Mouse (Mus musculus) midbrain, embryonic 10.5 days (tissue): Measurements from ENCODE around the gene Olfr763. TPM values are rescaled to one million over a fixed set of nuclear protein-coding genes. Genes with fewer than 3 reads are reported as not detected.
"Not testable (repeated sequence)": the region's sequence is repeated elsewhere in the genome, so short reads cannot be mapped to it uniquely, and the experiment has no call there.

Experiments used
- DNase-seq: peaks from one replicate; pipeline ENCODE4 v3.0.0-alpha.2; 2017; ENCODE audit warnings: low spot score
- H3K27ac ChIP-seq: fragments of 300-500 bp; sonication (generic); replicated peaks from 2 replicates; pipeline ENCODE4 v1.5.1; 2016; ENCODE audit warnings: mild to moderate bottlenecking
- H3K27me3 ChIP-seq: fragments of 300-500 bp; sonication (generic); 2 replicates; pipeline ENCODE4 v1.6.1; 2016; ENCODE audit warnings: low read depth, mild to moderate bottlenecking; ENCODE audit not compliant: poor library complexity, severe bottlenecking
- H3K36me3 ChIP-seq: fragments of 300-500 bp; sonication (generic); 2 replicates; pipeline ENCODE4 v1.6.1; 2016; ENCODE audit warnings: mild to moderate bottlenecking, moderate library complexity
- H3K4me1 ChIP-seq: fragments of 300-500 bp; sonication (generic); 2 replicates; pipeline ENCODE4 v1.6.1; 2016
- H3K4me3 ChIP-seq: fragments of 300-500 bp; sonication (generic); 2 replicates; pipeline ENCODE4 v1.5.1; 2016; ENCODE audit warnings: mild to moderate bottlenecking, moderate library complexity
- H3K9me3 ChIP-seq: fragments of 300-500 bp; sonication (generic); replicated peaks from 2 replicates; pipeline ENCODE4 v1.6.1; 2016; ENCODE audit warnings: mild to moderate bottlenecking
- WGBS: fragments of 180-500 bp; shearing (Covaris S2); methylation state at CpG from one replicate; pipeline ENCODE4 v1.1.7; 2016; 5-methylcytosine and 5-hydroxymethylcytosine counted together
- polyA plus RNA-seq: library from polyadenylated mRNA; unstranded; fragments of >200 nt; fragmentation: Nextera tagmentation; extraction: Ambion mirVana; gene quantifications from 2 replicates; pipeline ENCODE4 v1.2.1, GENCODE M21; 2016

Olfr763 gene
- not detected in 2 replicates for polyA plus RNA-seq

DNA sequence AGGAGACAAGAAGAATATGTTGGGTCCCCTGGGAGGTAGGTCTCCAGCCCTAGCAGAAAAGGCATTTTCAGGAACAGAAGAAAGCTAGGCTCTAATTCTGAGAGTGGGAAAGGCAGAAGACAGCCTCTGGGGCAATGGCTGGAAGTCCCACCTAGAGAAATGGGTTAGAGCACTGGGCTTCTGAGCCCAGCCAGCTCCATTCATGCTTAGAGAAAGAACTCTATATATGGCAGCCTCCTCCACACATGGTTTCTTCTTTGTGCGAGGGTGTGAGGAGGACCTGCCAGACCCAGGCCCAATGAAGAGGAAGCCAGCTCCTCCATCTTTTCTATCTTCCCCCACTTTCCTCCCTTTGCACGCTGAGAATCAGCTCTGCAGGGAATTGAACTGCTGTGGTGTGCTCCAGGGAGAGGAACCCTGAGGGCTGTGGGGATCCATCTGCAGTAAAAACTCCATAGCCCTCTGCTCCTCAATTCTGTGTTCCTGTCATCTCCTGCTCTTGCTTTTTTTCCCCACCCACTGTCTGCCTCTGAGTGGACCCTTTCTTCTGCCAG is at the start of gene Olfr763:
Gene Olfr763, plus strand, starts transcription at position 504 of the 554 bp plus-strand sequence.
- 72% methylated on average over 2 of the region's 2 CpGs for WGBS
- no peaks in the 10 kb centered on the region for H3K27me3 ChIP-seq
- no peak within 1 kb of the TSS for H3K4me3 ChIP-seq
- no peak for DNase-seq
- no peaks in the 10 kb centered on the region for H3K4me1 ChIP-seq
- no peaks in the 10 kb centered on the region for H3K9me3 ChIP-seq
- no peaks in the 10 kb centered on the region for H3K36me3 ChIP-seq
- no peak within 1 kb of the TSS for H3K27ac ChIP-seq

DNA sequence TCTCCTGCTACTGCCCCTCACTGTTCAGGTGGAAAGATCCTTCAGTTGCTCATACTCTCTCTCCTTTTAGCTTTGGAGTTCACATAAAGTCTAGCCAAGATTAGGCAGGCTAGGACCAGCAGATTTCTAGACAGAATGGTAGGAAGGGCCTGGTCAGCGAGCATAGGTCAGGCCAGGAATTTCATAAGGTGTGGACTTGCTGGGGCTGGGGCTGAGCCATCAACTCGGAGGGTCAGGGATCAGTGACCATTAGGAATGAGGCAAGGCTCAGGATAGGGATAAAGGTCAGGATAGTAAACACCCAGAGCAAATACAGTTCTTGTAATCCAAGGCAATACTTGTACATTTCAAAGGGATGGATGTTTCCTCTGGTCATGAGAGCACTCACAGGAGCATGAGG is 45.6 kb upstream of the Olfr763 start:
- H3K4me1 ChIP-seq = no peaks in the 10 kb centered on the region
- no peaks in the 10 kb centered on the region for H3K9me3 ChIP-seq
- WGBS = 67% methylated on average over 2 of the region's 2 CpGs
- H3K36me3 ChIP-seq = no peaks in the 10 kb centered on the region
- no peak for DNase-seq
- H3K27me3 ChIP-seq = no peaks in the 10 kb centered on the region
- H3K27ac ChIP-seq = no peak overlapping the region
- H3K4me3 ChIP-seq = no peak overlapping the region

- 92% methylated on average over 6 of the region's 6 CpGs for WGBS
- DNase-seq = no peak
- no peak overlapping the region for H3K4me3 ChIP-seq
- no peaks in the 10 kb centered on the region for H3K36me3 ChIP-seq
- no peaks in the 10 kb centered on the region for H3K9me3 ChIP-seq
- H3K27ac ChIP-seq = no peak overlapping the region
- no peaks in the 10 kb centered on the region for H3K4me1 ChIP-seq
- no peaks in the 10 kb centered on the region for H3K27me3 ChIP-seq
Measured at GRCm38 (mm10) chr10:128965871-128966270, 44.7 kb upstream of the Olfr763 start.

GRCm38 (mm10) chr10:128968341-128968749 is 42.2 kb upstream of the Olfr763 start:
- 65% methylated on average over 1 of the region's 1 CpGs for WGBS

GRCm38 (mm10) chr10:128970740-128971250 is 39.8 kb upstream of the Olfr763 start:
- no peak for DNase-seq
- H3K9me3 ChIP-seq = no peaks in the 10 kb centered on the region
- H3K4me3 ChIP-seq = no peak overlapping the region
- H3K36me3 ChIP-seq = no peaks in the 10 kb centered on the region
- no peak overlapping the region for H3K27ac ChIP-seq
- no peaks in the 10 kb centered on the region for H3K27me3 ChIP-seq
- H3K4me1 ChIP-seq = no peaks in the 10 kb centered on the region
- 40% methylated on average over 1 of the region's 1 CpGs for WGBS

More at GRCm38 (mm10) chr10:128968341-128968749, 42.2 kb upstream of the Olfr763 start:
- Histone ChIP-seq H3K27ac (no peak overlapping the region), H3K4me1 (no peaks in the 10 kb centered on the region), H3K9me3 (no peaks in the 10 kb centered on the region), H3K4me3 (no peak overlapping the region), H3K36me3 (no peaks in the 10 kb centered on the region), H3K27me3 (no peaks in the 10 kb centered on the region)
- DNase-seq = no peak

- 75% methylated on average over 4 of the region's 4 CpGs for WGBS
- Histone ChIP-seq H3K9me3 (no peaks in the 10 kb centered on the region), H3K27me3 (no peaks in the 10 kb centered on the region), H3K36me3 (no peaks in the 10 kb centered on the region), H3K27ac (no peak overlapping the region), H3K4me1 (no peaks in the 10 kb centered on the region), H3K4me3 (no peak overlapping the region)
- DNase-seq = no peak
Measured at GRCm38 (mm10) chr10:128972841-128973240, 37.8 kb upstream of the Olfr763 start.

DNA sequence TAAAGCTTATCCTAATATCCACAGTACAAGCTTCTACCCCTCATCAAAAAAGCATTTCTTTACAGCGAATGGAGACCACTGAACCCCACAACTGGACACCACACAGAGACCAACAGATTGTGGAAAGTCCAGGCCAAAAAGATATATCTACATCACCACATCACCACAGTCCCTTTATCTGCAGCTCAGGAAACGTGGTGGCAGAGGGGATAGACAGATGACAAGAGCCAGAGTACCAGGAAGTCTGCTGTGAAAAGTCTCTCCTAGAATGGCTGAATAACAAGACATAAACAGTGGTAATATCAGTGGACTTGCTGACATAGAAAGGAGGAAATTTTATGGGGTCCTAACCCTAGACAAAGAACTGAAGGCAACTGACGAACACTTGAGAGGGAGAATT is 34.2 kb upstream of the Olfr763 start:
- no peak overlapping the region for H3K4me3 ChIP-seq
- no peaks in the 10 kb centered on the region for H3K36me3 ChIP-seq
- no peaks in the 10 kb centered on the region for H3K9me3 ChIP-seq
- H3K4me1 ChIP-seq = no peaks in the 10 kb centered on the region
- H3K27me3 ChIP-seq = no peaks in the 10 kb centered on the region
- WGBS = 67% methylated on average over 3 of the region's 3 CpGs
- no peak for DNase-seq
- H3K27ac ChIP-seq = no peak overlapping the region

GRCm38 (mm10) chr10:128977522-128978114 is 33.0 kb upstream of the Olfr763 start:
- WGBS = 30% methylated on average over 9 of the region's 9 CpGs
- Histone ChIP-seq H3K36me3 (no peaks in the 10 kb centered on the region), H3K4me1 (no peaks in the 10 kb centered on the region), H3K9me3 (no peaks in the 10 kb centered on the region), H3K27me3 (no peaks in the 10 kb centered on the region), H3K27ac (no peak overlapping the region), H3K4me3 (no peak overlapping the region)
- peak; percentile 43 for DNase-seq

- H3K9me3 ChIP-seq = no peaks in the 10 kb centered on the region
- no peak for DNase-seq
- no peaks in the 10 kb centered on the region for H3K36me3 ChIP-seq
- H3K27me3 ChIP-seq = no peaks in the 10 kb centered on the region
- no peaks in the 10 kb centered on the region for H3K4me1 ChIP-seq
- 82% methylated on average over 3 of the region's 3 CpGs for WGBS
- H3K27ac ChIP-seq = no peak overlapping the region
- H3K4me3 ChIP-seq = no peak overlapping the region
Measured at GRCm38 (mm10) chr10:128980644-128981365, 29.8 kb upstream of the Olfr763 start.

- H3K27ac ChIP-seq, H3K4me3 ChIP-seq, H3K36me3 ChIP-seq, H3K27me3 ChIP-seq, H3K9me3 ChIP-seq, DNase-seq, H3K4me1 ChIP-seq: not testable (repeated sequence)
- WGBS = 71% methylated on average over 1 of the region's 1 CpGs
Measured at GRCm38 (mm10) chr10:128989131-128989530, 21.5 kb upstream of the Olfr763 start, which contains the start of gene Olfr9. Olfr9 (plus strand) TSS chr10:128989431.

DNA sequence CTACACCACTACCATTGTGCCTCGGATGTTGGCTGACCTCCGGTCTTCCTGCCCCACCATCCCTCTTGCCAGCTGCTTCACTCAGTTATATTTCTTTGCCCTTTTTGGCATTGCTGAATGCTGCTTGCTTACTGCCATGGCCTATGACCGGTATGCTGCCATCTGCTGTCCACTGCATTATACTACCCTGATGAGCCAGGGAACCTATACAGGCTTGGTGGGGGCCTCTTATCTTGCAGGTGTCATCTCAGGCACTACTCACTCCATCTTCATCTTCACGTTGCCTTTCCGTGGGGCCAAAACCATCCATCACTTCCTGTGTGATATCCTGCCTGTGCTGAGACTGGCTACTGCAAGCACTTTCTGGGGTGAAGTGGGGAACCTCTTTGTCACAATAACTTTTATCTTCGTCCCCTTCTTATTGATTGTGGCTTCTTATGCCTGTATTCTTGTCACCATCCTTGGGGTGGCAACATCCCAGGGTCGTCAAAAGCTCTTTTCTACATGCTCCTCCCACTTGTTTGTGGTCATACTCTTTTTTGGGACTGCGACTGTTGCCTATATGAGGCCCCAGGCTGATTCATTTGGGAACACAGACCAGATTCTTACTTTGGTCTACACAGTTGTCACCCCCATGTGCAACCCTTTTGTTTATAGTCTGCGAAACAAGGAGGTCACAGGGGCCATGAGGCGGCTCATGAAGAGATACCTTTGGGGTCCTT is 20.3 kb upstream of the Olfr763 start:
- not testable (repeated sequence) for H3K27ac ChIP-seq, H3K27me3 ChIP-seq, DNase-seq, H3K4me3 ChIP-seq, H3K36me3 ChIP-seq, H3K4me1 ChIP-seq, H3K9me3 ChIP-seq
- WGBS = 75% methylated on average over 7 of the region's 10 CpGs

DNA sequence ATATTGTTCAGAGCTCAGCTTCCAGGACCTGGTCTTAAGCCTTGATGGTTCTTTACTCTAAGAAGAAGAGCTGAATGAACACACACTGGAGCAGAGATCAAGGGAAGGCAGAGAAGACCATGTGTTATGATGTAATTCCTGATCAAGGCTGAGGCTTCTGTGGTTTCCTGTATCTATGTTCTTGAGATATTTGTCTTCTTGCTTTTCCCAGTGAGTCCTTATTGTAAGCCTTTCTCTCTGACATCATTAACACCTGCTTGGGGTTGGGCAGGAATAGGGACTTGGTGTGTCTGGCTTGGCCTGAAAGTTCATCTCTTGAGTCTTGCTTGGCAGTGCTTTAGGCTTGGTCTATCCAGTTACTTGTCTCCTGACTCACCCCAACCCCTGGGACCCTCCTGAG is 19.6 kb upstream of the Olfr763 start:
- Histone ChIP-seq H3K4me1 (no peaks in the 10 kb centered on the region), H3K27me3 (no peaks in the 10 kb centered on the region), H3K36me3 (no peaks in the 10 kb centered on the region), H3K9me3 (no peaks in the 10 kb centered on the region), H3K4me3 (no peak overlapping the region), H3K27ac (no peak overlapping the region)
- no peak for DNase-seq
